Mouse (Mus musculus) ES-E14 (cell line): Measurements from ENCODE around the gene Ptpn22.

ENCODE experiments used
- CHD2 ChIP-seq: IDR thresholded peaks from 2 replicates; pipeline ENCODE4 v1.6.1; 2014; ENCODE audit warnings: mild to moderate bottlenecking, low read depth, low read length, inconsistent platforms
- HCFC1 ChIP-seq: IDR thresholded peaks from 2 replicates; pipeline ENCODE4 v1.6.1; 2012; ENCODE audit warnings: low read length, inconsistent platforms, borderline replicate concordance; ENCODE audit not compliant: insufficient read depth
- MAFK ChIP-seq: IDR thresholded peaks from 2 replicates; pipeline ENCODE4 v1.6.1; 2014; ENCODE audit warnings: mild to moderate bottlenecking, low read depth, low read length, inconsistent platforms; ENCODE audit not compliant: insufficient read depth
- ZC3H11A ChIP-seq: IDR thresholded peaks from 2 replicates; pipeline ENCODE4 v1.6.1; 2012; ENCODE audit warnings: low read depth, mild to moderate bottlenecking, inconsistent platforms, low read length, borderline replicate concordance
- ZNF384 ChIP-seq: IDR thresholded peaks from 2 replicates; pipeline ENCODE4 v1.6.1; 2012; ENCODE audit warnings: low read depth, low read length, inconsistent platforms

DNA sequence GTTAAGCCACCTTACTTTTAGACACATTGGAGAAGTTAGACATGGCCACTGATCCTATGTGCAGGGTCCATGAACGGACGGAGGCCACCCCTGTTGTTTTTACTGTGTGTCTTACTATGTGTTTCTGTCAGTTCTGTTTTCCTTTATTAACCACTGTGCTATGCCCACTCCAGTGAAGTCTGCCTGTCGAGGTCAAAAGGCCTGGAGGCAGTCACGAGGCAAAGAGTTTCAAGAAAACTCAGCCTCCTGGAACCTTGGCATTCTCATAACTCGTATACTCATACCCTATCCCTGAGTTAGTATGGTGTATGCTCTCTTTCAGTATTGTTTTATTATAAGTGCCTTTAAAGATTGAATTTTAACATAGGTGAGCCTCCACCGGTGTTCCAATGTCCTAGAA, 19.9 kb upstream of the Ptpn22 start:
- TF ChIP-seq HCFC1: no peak
- no peak for TF ChIP-seq MAFK
- TF ChIP-seq ZC3H11A: no peak
- no peak for TF ChIP-seq CHD2
- no peak for TF ChIP-seq ZNF384
